Mouse (Mus musculus) megakaryocyte-erythroid progenitor cell, adult 5-6 weeks (primary cell): ENCODE results near the gene Aifm2. TPM values are rescaled to one million over a fixed set of nuclear protein-coding genes. Genes with fewer than 3 reads are reported as not detected.

ENCODE experiments used
- ATAC-seq: replicated peaks from 2 replicates; pipeline ENCODE4 v1.8.0; 2016; ENCODE audit warnings: mild to moderate bottlenecking, inconsistent platforms; ENCODE audit not compliant: severe bottlenecking, poor library complexity, low FRiP score, low TSS enrichment
- total RNA-seq, 2 experiments: library from RNA; stranded (forward) in 1 of 2; stranded (reverse) in 1 of 2; fragments of 200-1000, 215-1000 nt in 1 of 2; fragments of >200 nt in 1 of 2; fragmentation: Nextera tagmentation in 1 of 2; gene quantifications; 2 replicates each; pipeline ENCODE4 v1.2.3; 2014 to 2017

Aifm2 gene
- total RNA-seq, 2 experiments from 2014 or later: 2.4 to 6.8 TPM

GRCm38 (mm10) chr10:61757022-61757421, 42.0 kb downstream of the Aifm2 start:
- no peak for ATAC-seq

GRCm38 (mm10) chr10:61758904-61759303, 43.8 kb downstream of the Aifm2 start:
- no peak for ATAC-seq

GRCm38 (mm10) chr10:61759869-61760268, 44.8 kb downstream of the Aifm2 start:
- no peak for ATAC-seq

- no peak for ATAC-seq
Measured at GRCm38 (mm10) chr10:61764689-61765088, 49.6 kb downstream of the Aifm2 start.

- no peak for ATAC-seq
Measured at GRCm38 (mm10) chr10:61765558-61765957, 50.5 kb downstream of the Aifm2 start.

GRCm38 (mm10) chr10:61766806-61767205, 51.7 kb downstream of the Aifm2 start:
- ATAC-seq: no peak

GRCm38 (mm10) chr10:61781461-61782128, 66.5 kb downstream of the Aifm2 start:
- ATAC-seq: no peak

- no peak for ATAC-seq
Measured at GRCm38 (mm10) chr10:61782799-61783611, 67.9 kb downstream of the Aifm2 start.

GRCm38 (mm10) chr10:61783621-61784251, 68.7 kb downstream of the Aifm2 start, which contains the start of gene H2afy2:
TSS of gene H2afy2 (minus strand) at chr10:61784147.
- no peak for ATAC-seq

- no peak for ATAC-seq
Measured at GRCm38 (mm10) chr10:61784414-61784813, 69.4 kb downstream of the Aifm2 start.

GRCm38 (mm10) chr10:61787541-61788313, 72.7 kb downstream of the Aifm2 start:
- ATAC-seq: no peak

GRCm38 (mm10) chr10:61788499-61788898, 73.4 kb downstream of the Aifm2 start:
- ATAC-seq: no peak

Other genes starting within 250 kb of the Aifm2 start
- 14.3 and 19.5 TPM in 2 replicates for gene Lrrc20, start 239.5 kb upstream of the Aifm2 start, total RNA-seq (2014; fragmentation: Nextera tagmentation)
- 8.0 and 10.9 TPM in 2 replicates for gene Lrrc20, start 239.5 kb upstream of the Aifm2 start, total RNA-seq (2017)
- gene Npffr1, start 119.8 kb upstream of the Aifm2 start, total RNA-seq (2014; fragmentation: Nextera tagmentation): not detected in 2 replicates
- gene Npffr1, start 119.8 kb upstream of the Aifm2 start, total RNA-seq (2017): not detected in 2 replicates
- gene Ppa1, start 66.7 kb upstream of the Aifm2 start, total RNA-seq (2014; fragmentation: Nextera tagmentation): 96.7 and 97.1 TPM in 2 replicates
- 183 and 211 TPM in 2 replicates for gene Ppa1, start 66.7 kb upstream of the Aifm2 start, total RNA-seq (2017)
- gene Sar1a, start 35.0 kb upstream of the Aifm2 start, total RNA-seq (2014; fragmentation: Nextera tagmentation): 85.6 and 97.9 TPM in 2 replicates
- 108 and 119 TPM in 2 replicates for gene Sar1a, start 35.0 kb upstream of the Aifm2 start, total RNA-seq (2017)
- 22.8 and 31.8 TPM in 2 replicates for gene Tysnd1, start 19.7 kb upstream of the Aifm2 start, total RNA-seq (2014; fragmentation: Nextera tagmentation)
- 12.9 and 25.7 TPM in 2 replicates for gene Tysnd1, start 19.7 kb upstream of the Aifm2 start, total RNA-seq (2017)
- gene H2afy2, start 68.9 kb downstream of the Aifm2 start, total RNA-seq (2014; fragmentation: Nextera tagmentation): not detected in 2 replicates
- gene H2afy2, start 68.9 kb downstream of the Aifm2 start, total RNA-seq (2017): not detected in 2 replicates